Mouse (Mus musculus): ENCODE measurements around the gene Pitx2.

Gene Pitx2

GRCm38 (mm10) chr3:129199609-129200500 is at the start of gene Pitx2:
TSS of gene Pitx2 (plus strand) at chr3:129199878.
- no peak for DNase-seq

DNA sequence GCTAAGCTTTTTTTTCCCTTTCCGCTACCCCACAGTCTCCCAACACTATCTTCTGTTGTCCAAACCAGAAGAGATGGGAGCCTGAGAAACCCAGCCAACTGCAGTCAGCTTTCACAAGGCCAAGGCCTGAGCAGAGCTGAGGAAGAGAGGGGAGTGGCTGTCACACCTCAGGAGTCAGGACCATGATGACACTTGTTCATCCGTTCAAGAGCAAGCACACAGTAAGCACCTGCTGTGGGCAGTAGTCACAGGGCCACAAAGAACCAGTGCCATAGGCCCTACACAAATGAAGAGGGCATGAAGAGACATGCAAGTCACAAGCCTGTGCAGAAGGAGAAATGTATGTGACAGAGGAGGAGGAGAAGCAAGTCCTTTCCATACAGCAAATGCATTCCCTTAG is 49.7 kb upstream of the Pitx2 start:
- DNase-seq, result no peak

DNA sequence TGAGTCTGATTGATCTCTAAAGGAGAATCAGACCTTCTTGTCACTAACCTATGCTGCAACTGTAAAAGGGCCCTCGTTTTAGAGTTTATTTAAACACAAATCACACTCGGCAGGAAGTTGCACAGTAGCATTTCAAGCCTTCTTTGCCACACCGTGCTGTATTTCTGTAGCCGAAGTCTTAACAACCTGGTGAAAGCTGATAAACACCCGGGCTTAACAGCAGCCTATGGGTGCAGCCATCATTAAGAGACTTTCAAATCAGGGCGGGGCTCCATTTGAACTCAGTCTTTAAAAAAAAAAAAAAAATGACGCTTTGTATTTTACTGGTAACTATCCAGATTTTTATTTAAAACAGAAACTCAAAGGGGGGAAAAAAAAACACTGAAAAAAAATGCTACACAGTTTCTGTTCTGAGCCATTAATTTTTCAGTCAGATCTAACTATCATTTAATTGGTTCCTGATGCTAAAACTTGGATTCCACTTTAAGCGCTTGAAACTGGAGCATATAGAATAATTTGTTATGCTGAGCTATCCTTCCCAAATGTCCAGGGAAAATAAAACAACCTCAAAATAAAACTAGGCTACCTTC is 48.5 kb upstream of the Pitx2 start:
- no peak for DNase-seq

GRCm38 (mm10) chr3:129158812-129159370 is 40.8 kb upstream of the Pitx2 start:
- no peak for DNase-seq

GRCm38 (mm10) chr3:129161333-129162035 is 38.2 kb upstream of the Pitx2 start:
- no peak for DNase-seq

DNA sequence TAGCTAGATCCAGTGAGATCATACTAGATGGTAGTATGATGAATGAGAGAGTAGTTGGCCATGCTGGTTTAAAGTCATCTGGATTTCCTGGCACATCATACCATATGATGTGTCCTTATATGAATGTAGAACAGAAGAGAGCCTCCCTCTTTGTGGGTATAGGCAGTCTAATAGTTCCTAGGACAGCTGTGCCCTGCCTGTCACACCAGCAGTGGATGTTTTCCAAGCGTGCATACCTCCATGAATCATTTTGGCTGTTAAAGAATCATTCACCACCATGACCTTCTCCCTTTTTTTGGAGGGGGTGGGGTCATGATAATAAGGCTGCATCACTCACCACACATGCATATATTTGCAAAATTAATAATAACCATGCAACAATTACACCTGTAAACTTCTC is 35.4 kb upstream of the Pitx2 start:
- DNase-seq, result no peak

GRCm38 (mm10) chr3:129165715-129166114 is 34.0 kb upstream of the Pitx2 start:
- no peak for DNase-seq

GRCm38 (mm10) chr3:129166684-129167083 is 33.0 kb upstream of the Pitx2 start:
- DNase-seq, result no peak

DNA sequence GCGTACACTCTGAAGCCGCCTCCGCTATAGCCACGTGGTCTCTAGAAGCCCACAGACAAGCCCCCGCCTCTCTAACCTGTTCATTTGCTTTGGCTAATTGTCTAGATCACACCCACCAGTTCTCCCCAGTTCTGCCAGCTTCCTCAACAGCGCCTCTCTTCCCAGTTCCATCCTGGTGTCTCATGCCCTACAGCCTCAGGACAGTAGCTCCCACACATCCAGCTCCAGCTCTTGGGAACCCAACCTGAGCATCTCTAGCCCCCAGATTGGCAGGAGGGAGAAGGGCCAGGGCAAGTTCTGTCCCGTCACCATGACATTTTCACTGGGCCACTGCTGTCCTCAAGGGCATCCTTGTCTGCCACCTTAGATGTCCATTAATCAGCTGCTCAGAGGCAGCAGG is 29.3 kb upstream of the Pitx2 start:
- DNase-seq, result no peak

DNA sequence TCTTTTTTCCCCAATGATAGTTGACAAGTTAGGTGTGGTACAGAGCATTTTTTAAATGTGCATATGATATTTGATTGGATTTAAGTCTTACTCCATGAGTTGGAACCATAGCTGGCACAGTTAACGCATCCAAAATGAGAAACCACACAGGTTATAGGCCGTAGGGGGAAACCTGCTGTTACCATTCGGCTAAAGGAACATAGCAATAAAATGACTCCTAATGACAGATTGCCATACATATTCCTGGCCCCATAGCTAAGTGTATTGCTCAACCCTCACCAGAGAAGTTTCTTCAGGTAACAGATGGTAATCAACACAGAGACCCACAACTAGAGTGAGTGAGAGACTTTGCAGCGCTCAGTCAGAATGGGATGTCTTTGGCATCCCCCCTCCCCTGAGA is 27.9 kb upstream of the Pitx2 start:
- DNase-seq, result no peak

DNA sequence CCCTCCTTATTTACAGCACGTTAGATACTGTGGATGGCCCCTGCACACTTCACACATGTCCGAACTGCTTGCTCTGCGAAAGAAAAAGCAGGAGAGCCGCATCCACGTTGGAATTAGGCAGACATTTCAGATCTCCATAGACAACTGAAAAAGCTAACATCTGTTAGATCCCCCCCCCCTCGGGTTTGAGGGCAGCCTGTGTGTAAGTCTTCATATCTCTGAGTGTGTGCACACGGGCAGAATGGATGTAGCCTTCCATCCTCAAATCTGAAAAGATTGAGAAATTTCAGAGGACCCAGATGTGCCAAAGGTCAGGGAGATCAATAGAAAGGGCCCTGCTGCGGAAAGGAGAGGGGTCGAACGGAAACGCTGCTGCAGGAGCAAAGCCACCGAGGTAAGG is 5.2 kb upstream of the Pitx2 start:
- DNase-seq, result no peak

- DNase-seq, result no peak
Observed at GRCm38 (mm10) chr3:129195036-129195435, 4.6 kb upstream of the Pitx2 start.

DNA sequence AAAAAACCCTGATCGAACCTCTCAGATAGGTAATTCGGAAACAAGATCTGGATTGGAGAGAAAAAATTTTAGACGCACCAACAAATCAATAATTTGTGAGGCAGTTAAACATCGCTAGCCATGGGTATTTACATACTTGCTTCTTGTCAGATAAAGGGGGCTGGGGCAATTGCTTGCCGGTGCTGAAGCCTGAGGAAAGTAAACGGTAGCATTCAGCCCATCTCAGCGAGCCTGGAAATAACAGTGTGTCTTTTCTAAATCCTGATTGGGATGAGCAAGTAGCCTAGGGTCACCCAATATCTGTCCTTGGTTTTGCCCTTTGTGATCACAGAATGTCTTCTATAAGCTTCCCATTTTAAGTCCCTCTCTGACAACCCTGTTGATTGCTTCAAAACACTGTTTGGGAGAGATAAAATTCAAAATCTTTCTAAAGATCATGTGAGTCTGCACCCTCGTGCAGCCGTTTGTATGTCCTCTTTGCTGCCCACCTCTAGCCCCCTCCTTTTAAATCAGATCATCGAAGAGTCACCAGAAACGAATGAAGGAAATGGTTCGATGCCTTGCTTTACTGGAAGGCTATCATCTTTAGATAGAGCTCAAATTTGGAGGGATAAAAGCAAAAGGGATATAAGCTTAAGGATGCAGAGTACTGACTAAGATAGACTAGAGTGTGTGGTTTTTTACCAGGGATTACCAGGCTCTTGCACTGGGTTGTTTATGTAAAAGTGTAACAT is 3.7 kb upstream of the Pitx2 start:
- no peak for DNase-seq

DNA sequence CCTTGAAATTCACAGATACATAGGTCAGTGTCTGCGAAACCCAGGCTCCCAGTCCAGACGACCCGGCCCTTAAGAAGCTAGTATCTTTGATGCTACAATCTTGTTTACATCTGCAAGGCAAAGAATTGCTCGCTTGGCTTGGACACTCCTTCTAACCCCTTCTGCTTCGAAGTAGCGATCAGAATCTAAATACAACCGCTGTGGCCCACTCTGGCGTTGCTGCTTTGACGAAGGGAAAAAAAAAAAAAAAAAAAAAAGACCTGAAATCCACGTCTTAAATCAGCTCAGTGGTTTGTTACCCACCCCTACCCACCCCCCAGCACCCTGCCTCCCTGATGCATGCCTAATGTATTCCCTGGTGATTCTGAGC is 3.1 kb upstream of the Pitx2 start:
- no peak for DNase-seq

DNA sequence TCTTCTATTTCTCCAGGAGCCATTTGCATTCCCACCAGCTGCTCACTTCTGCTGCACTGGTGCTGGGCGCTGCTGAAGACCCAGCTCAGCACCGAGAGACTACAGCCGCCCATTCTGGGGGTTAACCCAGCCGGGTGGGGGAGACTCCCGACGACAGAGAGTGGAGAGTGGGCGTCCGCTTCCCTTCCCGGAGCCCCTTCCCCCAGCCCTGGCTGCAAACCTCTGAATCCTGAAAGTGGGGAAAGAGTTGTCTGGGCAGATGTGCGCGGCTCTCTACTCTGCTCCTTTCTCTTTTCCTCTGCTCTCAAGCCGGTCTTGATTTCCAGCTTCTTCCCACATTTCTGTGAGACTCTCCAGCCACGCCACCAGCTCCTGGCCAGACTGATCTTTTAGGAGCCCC is 2.6 kb upstream of the Pitx2 start:
- DNase-seq, result no peak

DNA sequence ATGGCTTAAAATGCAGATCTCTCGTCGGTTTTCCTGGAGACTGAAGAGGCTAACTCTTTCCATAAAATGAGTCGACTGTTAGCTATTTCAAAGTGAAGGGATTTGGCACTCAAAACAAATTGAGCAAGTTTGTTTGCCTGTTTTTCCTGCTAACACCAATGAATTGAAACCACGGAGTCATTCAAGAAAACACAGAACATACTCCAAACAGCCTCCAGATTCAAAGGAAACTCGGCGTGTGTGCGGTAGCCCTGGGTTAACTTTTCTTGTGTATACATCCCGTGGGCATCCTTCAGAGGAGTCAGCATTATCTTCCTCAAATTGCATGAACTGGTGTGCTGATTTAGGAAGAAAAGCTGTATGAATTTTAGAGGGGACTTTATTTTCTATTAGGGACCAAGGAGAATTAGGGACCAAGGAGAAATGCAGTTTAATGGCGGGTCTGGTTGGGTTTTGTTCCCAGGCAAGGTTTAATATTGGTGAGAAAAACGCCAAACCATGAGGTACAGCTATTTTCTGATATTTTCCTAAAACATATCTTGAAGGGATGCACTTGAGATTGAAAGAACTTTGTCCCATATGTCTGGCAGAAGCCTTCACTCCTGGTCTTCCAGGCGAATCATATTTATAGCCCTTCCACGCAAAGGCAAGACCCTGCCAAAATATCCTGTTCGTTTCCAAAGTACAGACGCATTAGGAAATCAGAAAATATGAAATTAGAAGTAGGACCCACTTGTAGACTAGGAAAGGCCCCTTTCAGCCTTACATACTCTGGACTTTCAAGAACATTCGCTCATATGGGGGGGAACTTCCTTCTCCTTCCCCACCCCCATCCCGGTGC is 1.7 kb upstream of the Pitx2 start:
- DNase-seq, result no peak

DNA sequence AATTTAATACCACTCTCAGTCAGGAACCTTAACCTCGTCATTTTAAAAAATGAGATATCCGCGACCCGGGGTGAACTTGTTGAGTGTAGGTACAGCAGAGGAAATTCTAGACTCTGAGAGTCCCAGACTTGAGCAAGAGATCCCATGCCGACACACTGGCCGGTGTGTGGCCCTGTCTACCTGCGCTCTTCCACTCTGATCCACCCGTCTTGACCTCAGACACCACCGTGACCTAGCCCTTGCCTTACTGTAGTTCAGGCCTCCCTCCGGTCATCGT is 1.1 kb upstream of the Pitx2 start:
- DNase-seq, result no peak

DNA sequence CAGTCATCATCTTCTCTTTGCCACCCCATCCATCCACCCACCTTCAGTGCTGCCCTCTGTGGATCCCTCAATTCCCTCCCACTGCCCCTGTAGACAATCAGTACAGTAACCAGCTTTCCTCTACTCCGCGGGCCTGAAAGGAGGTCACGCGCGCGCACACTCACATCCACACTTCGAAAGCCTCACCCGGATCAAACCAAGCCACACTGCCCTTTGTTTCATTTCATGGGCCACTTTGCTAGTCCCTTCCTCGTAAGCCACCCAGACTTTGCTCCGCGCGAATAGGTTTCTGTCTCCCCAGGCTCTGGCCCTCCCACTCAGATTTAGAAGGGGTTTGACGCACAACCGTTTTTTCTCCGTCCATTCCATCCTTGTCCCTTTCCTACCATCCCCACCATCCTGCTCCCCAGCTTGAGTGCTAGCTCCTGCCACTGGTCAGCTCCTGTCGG is 494 bp upstream of the Pitx2 start:
- no peak for DNase-seq

GRCm38 (mm10) chr3:129200501-129200890 is 818 bp downstream of the Pitx2 start:
- DNase-seq, result no peak

DNA sequence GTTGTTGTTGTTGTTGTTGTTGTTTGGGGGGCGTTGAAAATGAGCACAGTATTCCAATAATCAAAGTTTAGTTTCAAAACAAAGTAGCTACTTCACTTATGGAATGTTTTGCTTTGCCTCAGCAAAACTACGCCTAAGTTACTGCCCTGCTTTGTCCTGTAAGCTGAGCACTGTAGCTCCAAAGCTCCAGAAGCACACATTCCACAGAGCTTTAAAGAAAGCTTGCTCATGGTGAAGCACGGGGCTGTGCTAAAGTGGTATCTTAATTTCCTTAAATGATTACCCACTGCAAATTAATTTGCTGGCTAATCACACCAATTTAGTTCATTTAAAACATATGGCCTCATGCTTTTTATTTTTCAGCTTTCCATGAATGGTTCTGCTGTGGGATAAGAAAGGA is 1.5 kb downstream of the Pitx2 start:
- no peak for DNase-seq

GRCm38 (mm10) chr3:129201681-129202255 is 2.1 kb downstream of the Pitx2 start:
- DNase-seq, result no peak
